Comparison of ENCODE assay signal across 8 mouse cellular contexts in the genomic region with DNA sequence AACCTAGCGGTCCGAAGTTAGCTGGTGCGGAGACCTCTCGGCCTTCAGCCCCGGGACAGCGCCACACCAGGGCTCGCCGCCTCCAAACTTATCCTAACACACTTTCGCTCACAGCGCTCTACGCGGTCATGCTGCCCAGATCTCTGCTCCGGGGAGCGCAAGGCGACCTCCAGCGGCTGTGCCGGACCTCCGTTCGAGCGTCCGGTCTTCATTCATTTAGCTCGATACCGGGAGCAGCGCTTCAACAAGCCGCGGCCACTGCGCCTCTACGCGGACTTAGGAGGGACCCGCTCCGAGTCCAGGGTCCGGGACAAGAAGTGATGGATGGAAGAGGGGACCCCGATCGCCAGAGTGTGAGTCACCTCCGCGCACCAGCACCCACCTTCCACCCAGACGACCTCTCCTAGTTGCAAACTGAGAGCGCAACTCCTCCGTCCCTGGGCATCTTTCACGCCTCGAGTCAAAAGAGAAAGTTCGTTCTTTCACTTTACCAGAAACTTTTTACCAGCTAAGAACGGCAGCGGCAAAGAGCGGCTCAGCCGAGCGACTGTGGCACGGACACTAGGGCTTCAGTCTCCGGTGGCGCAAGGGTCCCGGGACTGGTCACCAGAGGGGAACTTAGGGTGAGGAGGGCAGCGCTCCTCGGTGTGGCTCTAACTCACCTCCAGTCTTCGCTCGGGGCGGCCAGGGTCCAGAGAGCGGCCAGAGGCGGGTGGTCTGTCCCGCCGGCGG. TPM values are rescaled to one million over a fixed set of nuclear protein-coding genes. Genes with fewer than 3 reads are reported as not detected.
DNase-seq lines count a peak whose midpoint lies in the region; ATAC-seq and TF ChIP-seq lines count a peak whose summit lies in the region.

No protein-coding gene starts in this region.

- H3K9ac ChIP-seq in heart, postnatal 0 days (replicated peaks; ENCODE audit: low read depth, low read length), result peak overlapping the region; percentile 88

- no peak overlapping the region; the same call in 1 of the 2 replicates for H3K27ac ChIP-seq in embryonic fibroblast, embryonic 13.5 days (ENCODE audit: insufficient read depth, low read length)
- peak overlapping the region; percentile 96 for H3K27ac ChIP-seq in heart, postnatal 0 days (ENCODE audit: low read depth)

- TF ChIP-seq POLR2A in embryonic fibroblast, embryonic 13.5 days (IDR thresholded peaks at IDR 0.05; ENCODE audit: low read depth, low read length), result no peak

- TF ChIP-seq EP300 in heart, postnatal 0 days (IDR thresholded peaks at IDR 0.05; ENCODE audit: low read depth), result no peak

- peak overlapping the region; percentile 84 for H3K4me2 ChIP-seq in heart, postnatal 0 days (ENCODE audit: low read depth, low read length)

- H3K36me3 ChIP-seq in heart, postnatal 0 days (replicated peaks; ENCODE audit: control insufficient read depth, insufficient read depth, low read length), result no peaks in the 10 kb centered on the region

- H3K27me3 ChIP-seq in heart, postnatal 0 days (ENCODE audit: control insufficient read depth, insufficient read depth, low read length), result no peaks in the 10 kb centered on the region

- peaks cover 7% of the 10 kb centered on the region; the same call in 1 of the 2 replicates for H3K4me1 ChIP-seq in embryonic fibroblast, embryonic 13.5 days (ENCODE audit: control insufficient read depth, insufficient read depth, low read length)
- H3K4me1 ChIP-seq in heart, postnatal 0 days (ENCODE audit: control insufficient read depth, insufficient read depth), result peaks cover 56% of the 10 kb centered on the region

- peak; percentile 59; the same call in 1 of the 2 replicates for TF ChIP-seq CTCF in embryonic fibroblast, embryonic 13.5 days (IDR thresholded peaks at IDR 0.05; ENCODE audit: borderline replicate concordance, insufficient read depth, low read length)
- peak; percentile 66 for TF ChIP-seq CTCF in heart, postnatal 0 days (IDR thresholded peaks at IDR 0.05; ENCODE audit: low read depth)

- no peaks in the 10 kb centered on the region for H3K9me3 ChIP-seq in heart, postnatal 0 days (replicated peaks; ENCODE audit: control insufficient read depth, low read length)

- under 1% methylated on average over 61 of the region's 61 CpGs for WGBS in heart, postnatal 0 days

- DNase-seq in adrenal gland, postnatal 36 days, result peak; percentile 82 to 84
- DNase-seq in heart, postnatal 0 days (ENCODE audit: low spot score), result peak; percentile 86
- DNase-seq in kidney, postnatal 14 days, result peak; percentile 81
- DNase-seq in lung, postnatal 25 days (ENCODE audit: low spot score), result peak; percentile 73
- peak; percentile 71 for DNase-seq in ovary, postnatal 36 days (ENCODE audit: low spot score)

- H3K4me3 ChIP-seq in embryonic fibroblast, embryonic 13.5 days (ENCODE audit: insufficient read depth, low read length), result peak overlapping the region; percentile 61
- peak overlapping the region; percentile 89 for H3K4me3 ChIP-seq in heart, postnatal 0 days (ENCODE audit: low read depth, low read length)

- ATAC-seq in CD4-positive, CD25-positive, alpha-beta regulatory T cell, adult 4 months, result peak; percentile 19
- ATAC-seq in heart, postnatal 0 days (ENCODE audit: insufficient read depth, low read depth), result peak; percentile 21
- no peak for ATAC-seq in erythroid progenitor cell, adult 5-6 weeks (replicated peaks; ENCODE audit: low FRiP score, poor library complexity, severe bottlenecking)

RNA-seq across cellular contexts. Expression of gene Fam71a, which starts 18.0 kb away (rescaled TPM):
- polyA plus RNA-seq in CD4-positive, CD25-positive, alpha-beta regulatory T cell, adult 4 months (2017; shearing (Covaris generic)), result not detected
- total RNA-seq in adrenal gland, postnatal 36 days (2021), result not detected
- polyA plus RNA-seq in embryonic fibroblast, embryonic 13.5 days (2011; ENCODE audit: insufficient read length, low read depth, missing spikeins), result not detected in 2 replicates
- not detected in 2 replicates for total RNA-seq in heart, postnatal 0 days (2014; rRNA removed; ENCODE audit: low replicate concordance)
- polyA plus RNA-seq in heart, postnatal 0 days (2015; fragmentation: Nextera tagmentation; extraction: Ambion mirVana), result not detected in 2 replicates
- total RNA-seq in erythroid progenitor cell, adult 5-6 weeks (2015; ENCODE audit: low replicate concordance), result not detected in 2 replicates
- not detected in 2 replicates for total RNA-seq in erythroid progenitor cell, adult 5-6 weeks (2017; ENCODE audit: low replicate concordance)

RNA-seq across cellular contexts. Expression of gene Atf3, which starts 35.2 kb away (rescaled TPM):
- polyA plus RNA-seq in CD4-positive, CD25-positive, alpha-beta regulatory T cell, adult 4 months (2017; shearing (Covaris generic)), result not detected
- total RNA-seq in adrenal gland, postnatal 36 days (2021), result 10 to 100 TPM in 1 of 2 experiments, 1 to 10 TPM in 1; 4.2 to 11.0 TPM
- 2.6 and 6.3 TPM in 2 replicates for polyA plus RNA-seq in embryonic fibroblast, embryonic 13.5 days (2011; ENCODE audit: insufficient read length, low read depth, missing spikeins)
- 44.1 and 54.0 TPM in 2 replicates for total RNA-seq in heart, postnatal 0 days (2014; rRNA removed; ENCODE audit: low replicate concordance)
- polyA plus RNA-seq in heart, postnatal 0 days (2015; fragmentation: Nextera tagmentation; extraction: Ambion mirVana), result 5.5 and 13.9 TPM in 2 replicates
- total RNA-seq in erythroid progenitor cell, adult 5-6 weeks (2015; ENCODE audit: low replicate concordance), result 3.8 and 4.3 TPM in 2 replicates
- 1.2 and 16.5 TPM in 2 replicates for total RNA-seq in erythroid progenitor cell, adult 5-6 weeks (2017; ENCODE audit: low replicate concordance)
